Mouse (Mus musculus) embryonic facial prominence, embryonic 14.5 days (tissue): Measurements from ENCODE around the gene Gm20388. TPM values are rescaled to one million over a fixed set of nuclear protein-coding genes. Genes with fewer than 3 reads are reported as not detected.
A peak's percentile ranks its signal among the peaks of the same experiment; 100 is the strongest.

Experiments
- ATAC-seq: fragments of 200-750 bp; cut with Nextera tagmentation; 2 replicates; pipeline ENCODE4 v1.8.0; 2017; ENCODE audit warnings: low read depth, moderate number of reproducible peaks, moderate TSS enrichment
- DNase-seq: peaks from one replicate; pipeline ENCODE4 v3.0.0-alpha.2; 2015; ENCODE audit warnings: low spot score
- H3K27ac ChIP-seq: fragments of 300-500 bp; sonication (generic); replicated peaks from 2 replicates; pipeline ENCODE4 v1.5.1; 2014; ENCODE audit warnings: low read depth, mild to moderate bottlenecking, low read length, moderate library complexity
- H3K27me3 ChIP-seq: fragments of 300-500 bp; sonication (generic); replicated peaks from 2 replicates; pipeline ENCODE4 v1.6.1; 2014; ENCODE audit warnings: low read length; ENCODE audit not compliant: control insufficient read depth, insufficient read depth
- H3K36me3 ChIP-seq: fragments of 300-500 bp; sonication (generic); 2 replicates; pipeline ENCODE4 v1.6.1; 2014; ENCODE audit warnings: low read length, mixed read lengths; ENCODE audit not compliant: control insufficient read depth, insufficient read depth
- H3K4me1 ChIP-seq: fragments of 300-500 bp; sonication (generic); 2 replicates; pipeline ENCODE4 v1.6.1; 2014; ENCODE audit warnings: antibody characterized with exemption, low read length; ENCODE audit not compliant: control insufficient read depth, insufficient read depth
- H3K4me2 ChIP-seq: fragments of 300-500 bp; sonication (generic); 2 replicates; pipeline ENCODE4 v1.6.1; 2014; ENCODE audit warnings: low read depth, mild to moderate bottlenecking, low read length, moderate library complexity, mixed read lengths
- H3K4me3 ChIP-seq: fragments of 300-500 bp; sonication (generic); 2 replicates; pipeline ENCODE4 v1.5.1; 2014; ENCODE audit warnings: low read depth, mild to moderate bottlenecking, low read length
- H3K9ac ChIP-seq: fragments of 300-500 bp; sonication (generic); 2 replicates; pipeline ENCODE4 v1.6.1; 2014; ENCODE audit warnings: low read depth, mild to moderate bottlenecking, low read length, moderate library complexity, mixed read lengths
- H3K9me3 ChIP-seq: fragments of 300-500 bp; sonication (generic); 2 replicates; pipeline ENCODE4 v1.6.1; 2016; ENCODE audit warnings: low read length; ENCODE audit not compliant: control insufficient read depth
- WGBS: fragments of 180-500 bp; shearing (Covaris S2); extraction: QIAGEN DNeasy Blood & Tissue Kit; methylation state at CpG from one replicate; pipeline ENCODE4 v1.1.7; 2014; 5-methylcytosine and 5-hydroxymethylcytosine counted together
- polyA plus RNA-seq: library from polyadenylated mRNA; unstranded; fragments of >200 nt; fragmentation: Nextera tagmentation; extraction: Ambion mirVana; gene quantifications from 2 replicates; pipeline ENCODE4 v1.2.1, GENCODE M21; 2014

Gene Gm20388
- polyA plus RNA-seq, 1 experiment from 2014 or later: not detected

DNA sequence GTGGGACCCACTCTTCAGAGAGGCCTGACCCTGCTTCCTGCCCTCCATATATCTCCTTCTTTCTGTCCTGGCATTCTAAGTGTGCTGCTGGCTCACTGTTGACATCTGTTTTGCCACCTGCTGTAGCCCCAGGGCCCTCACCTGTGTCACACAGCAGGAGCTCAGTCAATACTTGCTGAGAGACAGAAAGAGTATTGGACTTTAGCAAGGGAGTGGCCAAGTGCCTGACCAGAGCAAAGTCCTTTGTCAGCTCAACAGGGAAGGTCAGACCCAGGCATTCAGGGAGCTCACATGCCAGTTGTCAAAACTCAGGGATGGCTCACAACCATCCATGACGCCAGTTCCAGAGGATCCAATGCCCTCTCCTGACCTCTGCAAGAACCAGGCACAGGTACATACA is 4062.9 kb downstream of the Gm20388 start:
- Histone ChIP-seq H3K4me2 (no peak overlapping the region), H3K27ac (no peak overlapping the region), H3K4me3 (no peak overlapping the region), H3K27me3 (no peaks in the 10 kb centered on the region), H3K4me1 (no peaks in the 10 kb centered on the region), H3K9me3 (no peaks in the 10 kb centered on the region), H3K9ac (no peak overlapping the region), H3K36me3 (0 out of 2 replicates have a peak, but pooled peaks cover 4% of the 10 kb centered on the region)
- 68% methylated on average over 1 of the region's 1 CpGs for WGBS
- no peak for DNase-seq
- ATAC-seq: no peak

DNA sequence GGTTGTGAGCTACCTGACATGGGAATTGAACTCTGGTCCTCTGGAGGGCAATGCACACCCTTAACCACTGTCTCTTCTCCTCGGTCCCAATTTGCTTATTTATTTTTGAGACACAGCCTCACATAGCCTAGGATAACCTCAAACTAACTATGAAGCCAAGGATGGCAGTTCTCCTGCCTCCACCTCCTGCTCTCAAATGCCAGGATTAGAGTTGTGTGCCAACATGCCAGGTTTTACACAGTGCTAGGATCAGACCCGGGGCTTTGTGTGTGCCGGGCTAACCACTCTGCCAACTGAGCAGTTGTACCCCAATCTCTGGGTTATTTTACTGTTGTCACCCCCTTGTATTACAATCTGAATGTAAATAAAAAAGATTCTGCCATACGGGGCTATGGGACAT is 4066.9 kb downstream of the Gm20388 start:
- ATAC-seq (no peak), DNase-seq (no peak)
- WGBS: 82% methylated on average over 4 of the region's 4 CpGs
- no peak overlapping the region for H3K4me2 ChIP-seq
- H3K36me3 ChIP-seq: no peaks in the 10 kb centered on the region
- H3K4me3 ChIP-seq: no peak overlapping the region
- H3K9ac ChIP-seq: no peak overlapping the region
- no peaks in the 10 kb centered on the region for H3K27me3 ChIP-seq
- no peak overlapping the region for H3K27ac ChIP-seq
- H3K9me3 ChIP-seq: no peaks in the 10 kb centered on the region
- H3K4me1 ChIP-seq: peaks cover 4% of the 10 kb centered on the region; the same call in 1 of the 2 replicates

DNA sequence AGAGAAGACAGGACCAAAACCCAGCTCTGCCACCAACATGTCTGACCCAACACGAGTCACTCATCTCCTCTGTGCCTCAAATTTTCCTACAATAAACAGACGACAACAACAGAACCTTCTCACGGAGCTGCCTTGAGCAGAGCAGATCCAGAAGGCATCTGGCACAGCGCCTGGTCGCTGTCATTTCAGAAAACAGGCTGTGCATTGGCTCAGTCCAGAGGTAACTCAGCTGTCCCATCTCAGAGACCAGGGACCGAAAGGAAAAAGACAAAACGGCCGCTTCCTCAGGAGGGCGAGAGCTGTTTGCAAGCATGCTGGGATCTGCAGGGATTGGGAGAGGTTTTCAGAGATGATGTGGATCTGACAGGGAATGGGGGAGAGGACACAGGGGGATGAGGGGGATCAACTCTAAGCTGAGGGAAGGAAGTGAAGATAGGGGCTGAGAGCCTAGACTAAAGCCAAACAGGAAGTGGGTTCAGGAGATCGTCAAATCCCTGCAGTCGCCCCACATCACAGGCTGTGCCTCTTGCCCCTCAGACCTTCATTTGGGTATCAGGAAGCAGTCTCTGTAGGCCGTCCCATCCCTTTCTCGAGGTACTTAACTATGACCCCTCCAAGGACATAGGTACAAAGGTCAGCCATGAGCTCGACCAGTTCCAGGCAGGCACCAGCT is 4067.7 kb downstream of the Gm20388 start:
- H3K27ac ChIP-seq: no peak overlapping the region

DNA sequence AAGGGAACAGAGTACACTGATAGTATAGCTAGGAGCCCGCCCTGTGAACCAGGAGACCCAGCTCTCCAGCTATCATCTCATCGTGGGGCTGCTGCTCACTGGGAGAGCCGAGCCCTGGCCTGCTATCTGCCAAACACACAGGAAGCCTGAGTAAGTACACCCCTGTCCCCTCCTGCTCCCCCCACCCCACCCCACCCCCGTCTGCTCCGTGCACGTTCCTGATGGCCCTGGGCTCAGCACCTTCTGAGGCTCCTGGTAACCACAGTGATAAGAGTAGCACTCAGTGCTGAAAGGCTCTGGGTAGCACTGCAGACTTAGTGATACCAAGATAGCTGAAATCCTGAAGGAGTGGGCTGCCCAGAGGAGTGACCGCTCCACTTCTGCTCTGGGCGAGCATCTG is 4068.3 kb downstream of the Gm20388 start:
- Histone ChIP-seq H3K4me3 (no peak overlapping the region), H3K27ac (no peak overlapping the region), H3K9ac (no peak overlapping the region), H3K4me1 (peaks cover 4% of the 10 kb centered on the region; the same call in 1 of the 2 replicates), H3K27me3 (no peaks in the 10 kb centered on the region), H3K9me3 (no peaks in the 10 kb centered on the region), H3K4me2 (no peak overlapping the region), H3K36me3 (no peaks in the 10 kb centered on the region)
- 81% methylated on average over 7 of the region's 8 CpGs for WGBS
- no peak for DNase-seq
- no peak for ATAC-seq

More for the DNA sequence above, 4067.7 kb downstream of the Gm20388 start:
- Histone ChIP-seq H3K36me3 (no peaks in the 10 kb centered on the region), H3K4me1 (peaks cover 4% of the 10 kb centered on the region; the same call in 1 of the 2 replicates), H3K4me2 (no peak overlapping the region), H3K4me3 (no peak overlapping the region), H3K27me3 (no peaks in the 10 kb centered on the region), H3K9me3 (no peaks in the 10 kb centered on the region), H3K9ac (peak overlapping the region; percentile 30; the same call in 1 of the 2 replicates)
- WGBS: 57% methylated on average over 14 of the region's 14 CpGs
- DNase-seq: no peak
- ATAC-seq: no peak

DNA sequence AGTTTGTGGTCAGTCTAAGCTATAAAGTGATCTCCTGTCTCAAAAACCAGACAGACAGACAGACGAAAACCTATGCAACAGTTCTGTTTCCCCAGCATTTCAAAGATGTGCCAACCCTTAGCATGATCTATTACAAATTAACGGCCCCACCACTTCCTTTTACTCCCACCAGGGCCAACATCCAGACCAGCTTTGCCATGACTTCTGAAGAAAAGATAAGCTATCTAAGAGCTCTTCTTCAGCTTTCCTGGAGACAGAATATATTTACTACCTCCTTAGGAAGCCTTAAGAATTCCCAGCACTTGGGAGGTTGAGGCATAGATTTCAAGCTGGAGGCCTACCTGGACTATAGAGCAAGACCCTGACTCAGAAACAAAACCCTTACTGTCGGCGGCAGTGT is 4069.6 kb downstream of the Gm20388 start:
- ATAC-seq (no peak), DNase-seq (no peak)
- Histone ChIP-seq H3K9ac (no peak overlapping the region), H3K27me3 (no peaks in the 10 kb centered on the region), H3K27ac (no peak overlapping the region), H3K9me3 (no peaks in the 10 kb centered on the region), H3K4me2 (no peak overlapping the region), H3K4me1 (peaks cover 4% of the 10 kb centered on the region; the same call in 1 of the 2 replicates), H3K4me3 (no peak overlapping the region), H3K36me3 (no peaks in the 10 kb centered on the region)
- WGBS: 51% methylated on average over 4 of the region's 4 CpGs

DNA sequence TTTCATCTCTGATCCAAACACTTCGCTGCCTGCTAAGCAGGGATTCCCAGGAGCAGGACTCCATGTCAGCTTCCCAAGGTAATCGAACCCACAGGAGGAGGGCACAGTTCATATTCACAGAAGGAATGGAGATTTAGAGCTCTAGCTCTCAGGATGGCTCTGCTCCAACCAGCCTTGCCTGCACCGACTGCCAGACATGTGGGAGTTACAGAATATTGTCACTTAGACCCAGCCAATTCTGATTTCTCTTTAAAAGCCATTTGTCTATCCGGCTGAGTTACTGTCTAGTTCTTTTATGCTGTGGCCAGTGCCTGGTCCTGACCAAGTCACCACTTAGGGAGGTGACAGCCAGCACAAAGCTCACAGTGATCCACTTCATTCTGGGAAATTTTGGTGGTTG is 4071.0 kb downstream of the Gm20388 start:
- Histone ChIP-seq H3K4me1 (peaks cover 4% of the 10 kb centered on the region; the same call in 1 of the 2 replicates), H3K9ac (no peak overlapping the region), H3K4me3 (peak overlapping the region; percentile 69), H3K27me3 (no peaks in the 10 kb centered on the region), H3K9me3 (no peaks in the 10 kb centered on the region), H3K4me2 (peak overlapping the region; percentile 86), H3K27ac (no peak overlapping the region), H3K36me3 (no peaks in the 10 kb centered on the region)
- ATAC-seq (no peak), DNase-seq (no peak)
- WGBS: 38% methylated on average over 4 of the region's 4 CpGs

DNA sequence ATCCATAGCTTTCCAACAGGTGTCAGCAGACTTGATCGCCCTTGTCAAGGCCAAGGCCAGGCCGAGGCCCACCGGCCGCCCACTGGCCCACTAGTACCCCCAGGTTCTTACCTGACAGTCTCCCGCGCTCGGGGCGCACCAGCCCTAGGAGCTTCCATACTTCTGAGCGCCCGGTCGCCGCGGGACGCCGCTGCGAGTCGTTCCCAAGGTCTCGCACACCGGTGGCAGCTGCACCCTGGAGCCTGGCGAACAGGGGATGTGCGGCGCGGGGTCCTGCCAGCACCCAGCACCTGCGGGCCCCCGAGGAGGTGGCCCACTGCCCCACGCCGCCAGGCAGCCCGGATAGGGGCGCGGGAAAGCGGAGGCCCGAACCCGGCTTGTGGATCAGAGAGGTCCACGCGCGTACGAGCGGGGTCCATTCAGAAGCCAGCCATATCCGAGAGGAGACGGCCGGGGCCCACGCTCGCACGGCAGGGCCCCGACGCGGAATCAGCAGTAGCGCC is 4071.7 kb downstream of the Gm20388 start:
- Histone ChIP-seq H3K36me3 (no peaks in the 10 kb centered on the region), H3K27ac (peak overlapping the region; percentile 76; the same call in 1 of the 2 replicates), H3K4me3 (peak overlapping the region; percentile 69), H3K4me2 (peak overlapping the region; percentile 86), H3K4me1 (peaks cover 4% of the 10 kb centered on the region; the same call in 1 of the 2 replicates), H3K27me3 (no peaks in the 10 kb centered on the region), H3K9me3 (no peaks in the 10 kb centered on the region), H3K9ac (peak overlapping the region; percentile 75)
- 0% methylated on average over 13 of the region's 48 CpGs for WGBS
- ATAC-seq: no peak
- no peak for DNase-seq

DNA sequence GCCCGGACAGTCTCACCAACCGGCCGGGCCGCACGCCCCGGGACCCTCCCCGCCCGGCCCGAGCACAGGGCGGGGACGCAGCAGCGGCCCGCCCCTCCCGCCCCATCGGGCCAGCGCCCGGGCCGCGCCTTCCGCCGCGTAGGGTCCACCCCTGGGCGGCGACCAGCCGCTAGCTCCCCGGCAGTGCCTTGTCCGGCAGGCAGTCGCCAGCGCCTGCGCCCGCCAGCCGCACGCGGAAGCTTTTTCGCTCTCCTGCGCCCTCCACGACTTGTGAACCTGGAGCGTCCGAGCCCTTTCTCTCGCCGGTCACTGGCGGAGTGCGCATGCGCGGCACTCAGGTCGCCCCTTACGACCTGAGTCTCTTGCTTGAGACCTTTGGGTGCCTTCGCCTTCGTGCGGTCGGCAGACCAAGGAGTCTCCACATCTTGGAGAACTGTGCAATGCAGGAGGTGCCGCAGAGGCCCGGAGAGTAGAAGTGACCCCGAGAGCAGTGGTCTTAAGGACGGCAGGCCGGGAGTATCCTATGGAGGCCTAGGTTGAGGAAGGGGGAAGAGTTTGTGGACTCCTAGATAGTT is 4072.3 kb downstream of the Gm20388 start, which contains the start of gene Abcb10:
Gene Abcb10, minus strand, starts transcription at position 297 of the 575 bp plus-strand sequence.
- Histone ChIP-seq H3K4me1 (peaks cover 4% of the 10 kb centered on the region; the same call in 1 of the 2 replicates), H3K36me3 (no peaks in the 10 kb centered on the region), H3K4me2 (peak within 1 kb of the TSS; percentile 86), H3K9ac (peak within 1 kb of the TSS; percentile 75), H3K4me3 (peak within 1 kb of the TSS; percentile 69), H3K9me3 (no peaks in the 10 kb centered on the region), H3K27ac (peak within 1 kb of the TSS; percentile 76), H3K27me3 (no peaks in the 10 kb centered on the region)
- ATAC-seq (peak; percentile 97), DNase-seq (peak; percentile 92)
- WGBS: 1% methylated on average over 11 of the region's 56 CpGs
